Mouse (Mus musculus): ENCODE data around the gene Marcks.

DNA sequence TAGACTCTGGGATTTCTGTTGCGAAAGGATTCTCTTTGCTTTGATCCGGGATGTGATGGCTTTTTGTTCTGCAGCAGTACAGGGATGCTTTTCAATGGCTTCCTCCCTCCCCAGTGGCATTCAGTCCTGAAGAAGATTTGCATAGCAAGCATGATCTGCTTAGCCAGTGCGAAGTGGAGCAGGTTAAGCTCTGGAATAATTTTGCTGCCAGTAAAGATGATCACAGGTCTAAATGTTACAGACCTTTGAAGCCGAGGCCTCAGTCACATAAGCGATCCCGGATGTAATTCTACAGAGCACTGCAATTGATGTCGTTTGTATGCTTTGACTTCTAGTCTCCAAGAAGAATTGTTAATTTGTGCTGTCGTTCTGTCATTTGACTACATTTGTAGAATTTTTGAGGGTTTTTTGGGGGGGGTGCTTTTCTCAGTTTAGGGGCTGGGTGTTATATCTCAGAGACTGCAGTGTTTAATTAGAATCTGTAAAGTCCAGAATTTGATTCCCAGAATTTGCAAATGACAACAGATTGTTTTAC is 33.8 kb upstream of the Marcks start:
- TF ChIP-seq POLR2A (IDR thresholded peaks at IDR 0.05; ENCODE audit: low read depth, low read length): no peak
- TF ChIP-seq CTCF (IDR thresholded peaks at IDR 0.05; ENCODE audit: borderline replicate concordance, insufficient read depth, low read length): no peak

All from embryonic fibroblast, embryonic 13.5 days (primary cell).